Mouse (Mus musculus) ES-Bruce4 (cell line): ENCODE measurements at regions not wholly inside any gene's neighbourhood (a gene's known extent, or its start where the extent isn't known, plus 50 kb on each side); places are given as distances from the start of the nearest gene placed in this dataset.

ENCODE experiments used
- H3K27ac ChIP-seq: 2 replicates; pipeline ENCODE4 v1.5.1; 2012; ENCODE audit warnings: low read length, inconsistent platforms; ENCODE audit not compliant: insufficient read depth
- H3K27me3 ChIP-seq: 2 replicates; pipeline ENCODE4 v1.6.1; 2012; ENCODE audit warnings: mild to moderate bottlenecking, low read length, inconsistent platforms; ENCODE audit not compliant: control insufficient read depth, poor library complexity, insufficient read depth, severe bottlenecking
- H3K36me3 ChIP-seq: 2 replicates; pipeline ENCODE4 v1.6.1; 2012; ENCODE audit warnings: inconsistent platforms, mild to moderate bottlenecking, low read length, moderate library complexity; ENCODE audit not compliant: control insufficient read depth, poor library complexity, insufficient read depth, severe bottlenecking
- H3K4me1 ChIP-seq: one replicate; pipeline ENCODE4 v1.8.1; 2011; ENCODE audit warnings: low read length; ENCODE audit not compliant: control insufficient read depth, insufficient read depth
- H3K4me3 ChIP-seq: 2 replicates; pipeline ENCODE4 v1.5.1; 2011; ENCODE audit warnings: low read depth, mild to moderate bottlenecking, low read length
- H3K9ac ChIP-seq: 2 replicates; pipeline ENCODE4 v1.6.1; 2012; ENCODE audit warnings: low read depth, mild to moderate bottlenecking, inconsistent platforms; ENCODE audit not compliant: poor library complexity, severe bottlenecking
- H3K9me3 ChIP-seq: replicated peaks from 2 replicates; pipeline ENCODE4 v1.6.1; 2012; ENCODE audit warnings: mild to moderate bottlenecking, low read length, inconsistent platforms; ENCODE audit not compliant: control insufficient read depth, poor library complexity, insufficient read depth, severe bottlenecking
- CTCF ChIP-seq: IDR thresholded peaks from one replicate; pipeline ENCODE4 v1.8.1; 2011; ENCODE audit warnings: low read depth, low read length
- EP300 ChIP-seq: IDR thresholded peaks from 2 replicates; pipeline ENCODE4 v1.6.1; 2011; ENCODE audit warnings: low read depth, low read length; ENCODE audit not compliant: insufficient read depth
- POLR2A ChIP-seq: IDR thresholded peaks from one replicate; pipeline ENCODE4 v1.8.1; 2011; ENCODE audit warnings: low read length; ENCODE audit not compliant: insufficient read depth

GRCm38 (mm10) chr5:133731871-133732270 lies 367.6 kb upstream of the Castor2 start:
- TF ChIP-seq POLR2A, result no peak
- no peak for TF ChIP-seq EP300
- TF ChIP-seq CTCF, result no peak
- no peaks in the 10 kb centered on the region for H3K4me1 ChIP-seq
- H3K27ac ChIP-seq, result no peak overlapping the region
- no peaks in the 10 kb centered on the region; the same call in 1 of the 2 replicates for H3K27me3 ChIP-seq
- no peak overlapping the region for H3K9ac ChIP-seq
- no peak overlapping the region for H3K4me3 ChIP-seq
- H3K36me3 ChIP-seq, result no peaks in the 10 kb centered on the region
- no peaks in the 10 kb centered on the region for H3K9me3 ChIP-seq

- Histone ChIP-seq H3K27ac (no peak overlapping the region), H3K9ac (no peak overlapping the region), H3K4me3 (no peak overlapping the region), H3K27me3 (no peaks in the 10 kb centered on the region; the same call in 1 of the 2 replicates), H3K9me3 (no peaks in the 10 kb centered on the region), H3K4me1 (peaks cover 1% of the 10 kb centered on the region), H3K36me3 (no peaks in the 10 kb centered on the region)
- TF ChIP-seq EP300, result peak; percentile 81
- TF ChIP-seq POLR2A, result no peak
Measured at GRCm38 (mm10) chr5:133718187-133719078, 381.1 kb upstream of the Castor2 start.

DNA sequence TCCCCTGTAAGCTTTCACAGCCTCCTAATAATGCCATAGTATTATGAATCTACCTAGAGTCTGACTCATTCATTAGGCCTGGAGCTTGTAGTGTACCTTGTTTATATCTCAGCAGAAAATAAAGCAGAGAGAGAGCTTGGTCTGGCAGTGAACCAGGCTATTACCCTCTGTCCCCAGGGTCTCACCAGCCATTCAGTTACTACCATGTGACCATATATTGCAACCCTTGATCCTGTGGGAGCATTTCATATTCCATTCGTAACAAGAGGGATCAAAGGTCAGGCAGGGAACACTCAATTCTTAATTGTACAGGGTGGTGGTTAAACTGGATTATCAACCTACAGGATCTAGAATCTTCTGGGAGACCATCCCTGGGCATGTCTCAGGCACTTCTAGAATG lies 383.7 kb upstream of the Castor2 start:
- no peak overlapping the region for H3K9ac ChIP-seq
- H3K36me3 ChIP-seq, result no peaks in the 10 kb centered on the region
- H3K4me3 ChIP-seq, result no peak overlapping the region
- peaks cover 5% of the 10 kb centered on the region for H3K4me1 ChIP-seq
- H3K27ac ChIP-seq, result no peak overlapping the region
- H3K27me3 ChIP-seq, result no peaks in the 10 kb centered on the region
- no peaks in the 10 kb centered on the region for H3K9me3 ChIP-seq
- TF ChIP-seq POLR2A (no peak), CTCF (no peak), EP300 (no peak)

- Histone ChIP-seq H3K27ac (0 out of 2 replicates have a peak overlapping the region, but pooled peaks have one; percentile 11), H3K9ac (no peak overlapping the region), H3K9me3 (no peaks in the 10 kb centered on the region), H3K4me1 (peaks cover 5% of the 10 kb centered on the region), H3K36me3 (no peaks in the 10 kb centered on the region), H3K4me3 (no peak overlapping the region), H3K27me3 (no peaks in the 10 kb centered on the region)
- TF ChIP-seq EP300, result no peak
- TF ChIP-seq POLR2A, result no peak
- no peak for TF ChIP-seq CTCF
Measured at GRCm38 (mm10) chr5:133712652-133713051, 386.9 kb upstream of the Castor2 start.

- H3K36me3 ChIP-seq, result no peaks in the 10 kb centered on the region
- no peak overlapping the region for H3K9ac ChIP-seq
- no peak for TF ChIP-seq CTCF
- no peak for TF ChIP-seq EP300
- no peak for TF ChIP-seq POLR2A
- H3K27me3 ChIP-seq, result no peaks in the 10 kb centered on the region
- H3K4me1 ChIP-seq, result peaks cover 4% of the 10 kb centered on the region
- no peak overlapping the region for H3K4me3 ChIP-seq
- H3K9me3 ChIP-seq, result no peaks in the 10 kb centered on the region
- H3K27ac ChIP-seq, result no peak overlapping the region
Measured at GRCm38 (mm10) chr5:133708881-133709280, 390.6 kb upstream of the Castor2 start.

- TF ChIP-seq CTCF (no peak), EP300 (no peak), POLR2A (no peak)
- Histone ChIP-seq H3K27me3 (no peaks in the 10 kb centered on the region), H3K36me3 (no peaks in the 10 kb centered on the region), H3K4me1 (no peaks in the 10 kb centered on the region), H3K27ac (no peak overlapping the region), H3K4me3 (no peak overlapping the region), H3K9ac (no peak overlapping the region), H3K9me3 (no peaks in the 10 kb centered on the region; the same call in 1 of the 2 replicates)
Measured at GRCm38 (mm10) chr5:133686206-133686605, 413.3 kb upstream of the Castor2 start.
